Mouse (Mus musculus) cerebellum, adult 11 months (tissue): ENCODE results near the gene Gstt4.
"Not testable (repeated sequence)": the region's sequence is repeated elsewhere in the genome, so short reads cannot be mapped to it uniquely, and the experiment has no call there.

Experiments used
- DNase-seq: peaks from one replicate; pipeline ENCODE4 v3.0.0; 2022

The Gstt4 gene

DNA sequence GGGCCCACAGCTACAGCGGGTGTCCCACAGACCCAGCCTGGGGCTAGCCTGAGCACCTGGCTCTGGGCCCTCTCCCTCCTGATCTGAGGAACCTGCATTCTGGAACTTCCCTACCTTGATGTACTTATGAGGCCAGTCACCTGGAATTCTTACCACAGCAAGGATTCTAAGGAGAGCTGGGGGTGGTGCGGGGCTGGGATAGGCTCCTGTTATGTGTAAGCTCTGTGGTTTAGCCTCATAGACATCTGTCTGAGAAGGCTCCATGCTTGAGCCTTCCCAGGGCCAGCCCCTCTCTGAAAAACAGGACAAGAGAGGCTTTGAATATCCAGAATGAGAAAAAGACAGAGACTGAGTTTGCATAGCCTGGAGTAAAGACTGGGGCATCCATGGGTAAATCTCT is at the start of gene Gstt4:
TSS of gene Gstt4 (minus strand) at position 101 of the 400 bp plus-strand sequence.
- DNase-seq, result no peak

DNA sequence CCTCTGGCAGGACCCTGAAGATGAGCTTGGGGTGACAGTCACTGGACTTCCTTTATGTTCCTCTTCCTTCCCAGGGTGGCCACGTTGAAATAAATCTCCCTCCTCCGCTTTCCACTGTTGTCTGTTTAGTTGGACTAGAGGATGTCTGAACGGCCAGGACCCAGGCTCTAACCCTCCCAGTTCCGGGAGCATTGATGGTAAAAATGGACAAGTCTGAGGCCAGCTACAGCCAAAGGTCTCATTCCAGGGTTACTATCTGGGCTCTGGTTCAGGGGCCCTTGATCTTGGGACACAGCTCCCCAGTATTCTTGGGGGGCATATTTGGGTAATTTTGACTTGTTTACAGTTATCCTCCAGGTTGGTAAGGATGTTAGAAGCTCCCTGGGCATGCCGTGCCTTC is 39.2 kb upstream of the Gstt4 start:
- DNase-seq, result no peak

DNA sequence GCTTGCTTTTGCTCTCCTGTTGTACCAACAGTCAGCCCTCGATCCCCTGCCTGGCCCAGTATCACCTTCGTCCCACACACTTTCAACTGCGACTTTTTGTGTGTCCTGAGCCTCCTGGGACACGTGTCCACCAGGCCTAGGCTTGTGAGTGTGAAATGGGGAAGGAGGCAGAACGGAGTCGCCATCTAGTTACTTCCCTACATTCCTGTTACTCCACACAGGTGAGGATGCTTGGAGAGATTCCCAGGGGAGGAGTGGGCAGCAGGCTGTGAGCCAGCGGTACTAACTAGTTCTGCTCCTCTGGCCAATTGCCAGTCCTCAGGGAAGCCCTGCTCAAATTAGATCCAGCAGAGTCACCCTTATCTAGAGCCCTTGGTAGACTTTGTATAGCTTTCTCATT is 38.4 kb upstream of the Gstt4 start:
- peak; percentile 36 for DNase-seq

DNA sequence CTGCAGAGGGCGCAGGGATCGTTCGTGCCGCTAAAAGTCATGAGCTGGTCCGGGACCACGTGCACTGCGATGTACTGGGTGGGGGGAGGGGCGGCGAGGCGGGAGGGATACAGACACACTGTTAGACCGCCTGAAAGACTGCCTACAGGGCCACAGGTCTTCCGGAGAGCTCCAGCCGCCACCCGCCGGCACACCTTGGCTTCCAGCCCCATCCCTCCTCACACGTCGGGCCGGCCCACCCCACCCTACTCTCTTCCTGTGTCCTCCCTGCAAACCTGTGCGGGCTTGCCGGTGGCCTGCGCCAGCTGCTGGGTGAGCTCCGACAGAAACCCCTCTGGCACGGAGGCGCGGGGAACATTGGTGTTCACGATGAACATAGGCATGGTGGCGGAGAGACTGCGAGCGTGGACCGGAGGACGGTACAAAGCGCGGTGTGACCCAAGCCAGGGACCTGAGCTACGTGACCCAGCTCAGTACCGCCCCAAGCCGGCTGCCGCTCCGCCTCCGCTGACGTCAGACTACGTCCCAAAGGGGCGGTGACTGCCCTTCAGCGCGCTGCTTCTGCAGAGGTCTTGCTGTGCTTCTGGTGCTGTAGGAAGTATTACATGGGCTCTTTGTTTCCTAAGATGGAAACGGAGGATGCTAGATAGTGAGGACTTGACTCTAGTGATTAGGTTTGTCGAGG is 37.6 kb upstream of the Gstt4 start, which contains the start of gene Mif:
TSS of gene Mif (minus strand) at position 455 of the 685 bp plus-strand sequence.
- DNase-seq, result peak; percentile 83

DNA sequence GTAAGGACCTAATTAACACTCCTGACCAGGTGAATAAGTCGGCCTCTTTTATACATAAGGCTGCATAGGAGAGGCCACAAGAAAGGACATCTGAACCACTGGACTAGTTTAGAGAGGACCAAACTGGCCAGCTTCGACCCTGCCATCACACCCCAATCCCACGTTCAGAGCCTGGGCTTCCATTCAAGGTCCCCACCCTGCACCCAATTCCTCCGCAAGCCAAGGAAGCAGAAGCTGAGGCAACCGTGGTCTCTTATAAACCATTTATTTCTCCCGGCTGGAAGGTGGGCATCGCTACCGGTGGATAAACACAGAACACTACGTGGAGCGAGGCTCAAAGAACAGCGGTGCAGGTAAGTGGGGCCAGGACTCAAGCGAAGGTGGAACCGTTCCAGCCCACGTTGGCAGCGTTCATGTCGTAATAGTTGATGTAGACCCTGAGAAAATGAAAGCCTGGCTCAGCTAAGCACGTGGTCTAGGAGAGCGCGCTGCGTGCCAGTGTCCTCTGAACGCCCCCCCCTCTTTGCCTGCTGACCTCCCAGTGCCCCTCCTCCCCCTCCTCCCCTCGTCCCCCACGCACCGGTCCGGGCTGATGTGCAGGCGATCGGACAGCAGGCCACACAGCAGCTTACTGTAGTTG is 36.9 kb upstream of the Gstt4 start:
- DNase-seq, result peak; percentile 44

DNA sequence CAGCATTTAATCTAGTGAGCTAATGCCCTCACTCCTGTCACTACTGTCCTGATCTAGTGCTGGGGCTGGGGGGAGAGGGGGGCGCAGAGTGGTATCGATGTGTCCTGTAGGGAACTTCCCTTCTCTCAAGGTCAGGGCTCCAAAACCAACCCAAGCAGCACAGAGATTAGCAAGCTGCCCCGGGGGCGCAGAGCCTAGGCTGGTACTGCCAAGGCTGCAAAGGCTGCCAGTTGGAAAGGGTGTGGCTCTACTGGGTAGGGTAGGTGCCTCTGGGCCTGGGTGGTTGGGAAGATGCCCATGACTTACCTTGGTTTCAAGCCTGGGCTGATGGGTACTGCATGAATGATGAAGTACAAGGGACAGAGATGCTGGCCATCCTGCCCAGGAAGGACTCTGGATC is 35.3 kb upstream of the Gstt4 start:
- DNase-seq, result no peak

DNA sequence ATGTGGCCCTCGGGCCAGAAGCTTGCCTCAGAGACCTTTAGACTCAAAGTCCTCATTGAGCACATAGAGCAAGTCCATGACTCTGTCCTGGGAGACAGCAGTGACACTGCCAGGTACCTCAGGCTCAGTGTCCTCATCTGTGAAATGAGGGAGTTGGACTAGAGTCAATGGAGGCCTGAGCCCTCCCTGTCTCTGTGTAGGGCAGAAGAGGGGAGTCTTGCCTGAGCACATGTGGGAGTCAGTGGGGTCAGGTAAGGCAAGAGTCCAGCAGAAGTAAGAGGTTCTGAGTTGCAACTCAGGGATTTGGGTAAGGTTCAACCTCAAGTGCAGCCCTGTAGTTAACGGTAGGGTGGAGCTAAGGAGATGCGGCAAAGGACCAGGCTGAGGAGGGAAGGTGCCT is 34.6 kb upstream of the Gstt4 start:
- no peak for DNase-seq

DNA sequence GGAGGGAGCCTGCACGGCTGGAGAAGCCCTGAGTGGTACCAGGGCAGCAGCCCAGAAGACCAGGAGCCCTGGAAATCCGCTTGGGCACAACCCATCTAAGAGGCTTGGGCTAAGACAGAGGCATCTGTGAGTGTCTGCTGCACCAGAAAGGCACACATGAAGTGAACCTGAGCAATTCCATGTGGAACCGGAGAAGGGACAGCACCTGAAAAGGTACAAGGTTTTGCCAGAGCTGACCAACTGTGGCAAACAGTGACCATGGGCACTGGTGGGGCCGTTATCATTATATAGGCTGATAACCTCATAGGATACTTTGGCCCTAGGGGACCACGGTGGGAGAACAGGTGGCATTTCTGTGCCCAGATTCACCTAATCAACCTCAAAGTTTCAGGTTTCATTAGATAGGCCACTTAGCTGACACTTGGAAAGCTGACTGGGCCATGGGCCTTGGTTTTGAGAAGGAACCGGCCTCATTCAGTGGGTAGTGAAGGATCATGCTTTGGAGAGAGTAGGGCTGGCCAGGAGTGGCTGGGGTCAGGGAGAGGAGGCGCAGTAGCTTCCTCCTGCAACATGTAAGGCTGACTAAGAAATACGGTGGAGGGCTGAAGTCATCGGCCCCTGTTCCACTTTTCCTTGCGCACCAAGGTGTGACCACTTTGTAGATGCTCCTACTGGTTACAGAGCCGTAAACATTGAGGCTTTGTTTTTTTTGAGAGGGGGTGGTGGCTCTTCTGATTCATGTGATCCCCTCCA is 34.0 kb upstream of the Gstt4 start:
- DNase-seq, result no peak

DNA sequence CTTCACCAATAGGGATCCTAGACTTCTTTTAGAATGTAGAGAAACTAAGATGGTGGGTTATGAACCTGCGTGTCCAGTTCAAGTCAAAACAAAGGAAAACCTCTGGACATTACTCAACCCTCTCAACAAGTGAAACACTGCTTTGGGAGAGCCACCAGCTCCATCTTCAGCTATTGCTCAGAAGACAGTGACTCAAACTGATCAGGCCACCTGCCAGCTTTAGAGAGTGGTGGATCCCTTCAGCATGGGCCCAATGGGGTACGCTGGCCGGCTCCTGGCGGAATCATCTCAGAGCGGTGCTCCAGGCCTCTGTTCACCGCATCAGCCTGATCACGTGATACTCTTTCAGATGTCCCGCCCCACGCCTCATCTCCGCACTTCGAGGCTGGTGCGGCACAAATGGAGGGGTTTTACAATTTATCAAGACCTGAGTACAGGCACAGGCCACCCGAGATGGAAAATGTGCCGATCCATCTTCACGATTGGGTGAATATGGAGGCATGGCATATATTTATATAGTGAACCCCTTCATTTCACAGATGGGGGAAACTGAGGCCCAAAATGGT is 33.2 kb upstream of the Gstt4 start:
- DNase-seq, result no peak

DNA sequence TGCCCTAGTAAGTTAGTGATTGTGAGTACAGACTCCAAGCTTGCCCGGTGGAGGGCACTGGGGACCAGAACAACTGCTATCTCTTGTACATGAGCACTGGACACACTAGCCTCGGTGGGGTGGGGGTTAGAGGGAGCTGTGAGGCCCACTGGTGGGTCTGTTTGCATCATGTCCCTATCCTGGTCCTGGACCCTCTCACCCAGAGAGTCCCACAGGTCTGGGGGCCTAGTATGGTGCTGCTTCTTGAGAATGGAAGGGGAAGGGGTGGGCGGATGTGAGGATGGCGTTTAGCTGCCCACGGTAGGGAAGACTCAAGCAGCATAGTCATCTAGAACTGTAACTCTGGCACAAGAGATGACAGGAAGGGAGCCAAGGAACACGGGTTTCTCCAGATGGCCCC is 32.4 kb upstream of the Gstt4 start:
- no peak for DNase-seq

DNA sequence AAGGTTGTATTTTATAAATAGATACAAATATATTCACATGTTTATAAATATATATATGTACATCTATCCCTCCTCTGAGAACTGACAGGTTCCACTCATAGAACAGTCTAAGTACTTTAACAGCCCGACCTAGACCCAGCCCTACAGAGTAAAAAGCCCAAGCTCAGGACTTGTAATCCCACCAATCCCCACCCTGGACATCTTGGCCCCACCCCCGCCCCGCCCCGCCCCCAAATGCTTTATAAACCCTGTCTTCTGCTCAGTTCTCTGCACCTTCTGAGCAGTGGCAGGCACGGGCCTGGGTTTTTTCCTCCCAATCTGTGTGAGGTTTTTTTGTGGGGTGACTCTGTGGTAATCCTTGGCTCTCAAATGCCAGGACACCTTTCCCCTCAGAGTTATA is 31.8 kb upstream of the Gstt4 start:
- no peak for DNase-seq

DNA sequence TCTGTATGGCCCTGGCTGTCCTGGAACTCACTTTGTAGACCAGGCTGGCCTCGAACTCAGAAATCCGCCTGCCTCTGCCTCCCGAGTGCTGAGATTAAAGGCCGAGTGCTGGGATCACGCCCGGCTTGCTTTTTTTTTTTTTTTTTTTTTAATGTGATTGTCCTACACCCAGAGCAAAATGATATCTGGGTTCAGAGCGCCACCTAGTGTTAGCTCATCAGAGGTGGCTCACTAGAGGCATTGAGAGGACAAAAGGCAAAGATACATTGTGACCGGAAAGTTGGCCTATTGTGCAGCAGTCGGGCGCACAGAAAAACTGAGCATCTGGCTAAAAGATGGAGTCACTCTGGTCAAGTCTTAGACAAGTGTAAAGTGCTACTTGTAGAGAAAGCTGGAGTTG is 31.1 kb upstream of the Gstt4 start:
- peak; percentile 85 for DNase-seq

DNA sequence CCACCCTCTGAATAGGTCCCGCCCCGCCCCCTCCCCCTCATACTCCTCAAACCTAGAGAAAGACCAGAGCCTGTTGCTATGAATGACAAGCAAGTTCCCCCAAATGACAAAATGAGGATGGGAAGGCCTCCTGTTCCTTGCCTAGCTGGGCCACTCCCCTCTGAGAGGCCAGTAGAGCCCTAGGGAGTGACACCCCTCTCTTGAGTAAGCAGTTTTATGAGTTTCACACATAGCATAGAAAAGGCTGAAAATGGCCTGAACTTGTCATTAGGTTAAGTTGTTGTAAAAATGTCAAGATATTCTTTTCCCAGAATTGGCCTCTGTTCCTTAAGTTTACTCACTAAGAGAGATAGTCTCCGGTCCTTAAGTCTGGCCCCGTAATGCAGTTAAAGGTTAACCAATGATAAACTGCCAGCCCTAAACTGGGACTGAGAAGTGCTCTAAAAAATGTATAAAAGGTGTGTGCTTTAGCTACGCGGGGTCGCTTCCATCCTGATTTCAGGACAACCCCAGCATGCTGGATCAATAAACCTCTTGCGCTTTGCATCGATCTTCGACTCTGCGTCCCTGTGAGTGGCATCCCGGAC is 30.3 kb upstream of the Gstt4 start:
- no peak for DNase-seq

DNA sequence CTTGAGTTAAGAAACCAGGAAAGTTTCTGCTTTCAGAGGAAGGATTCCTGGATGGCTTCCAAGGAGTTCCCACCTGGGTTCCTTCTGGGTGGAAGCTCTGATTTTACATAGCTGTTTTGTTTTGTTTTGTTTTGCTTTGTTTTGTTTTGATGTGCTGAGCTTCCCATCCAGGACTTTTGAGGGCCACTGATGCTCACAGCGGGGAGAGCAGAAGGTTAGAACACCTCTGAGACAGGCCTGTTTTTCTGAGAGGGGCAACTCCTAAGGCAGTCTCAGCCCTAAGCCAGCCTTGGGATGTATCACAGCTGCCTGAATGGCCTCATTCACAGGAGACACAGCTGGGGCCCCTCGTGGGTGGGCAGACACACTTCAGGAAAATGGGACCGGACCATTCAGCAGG is 29.3 kb upstream of the Gstt4 start:
- DNase-seq, result no peak

DNA sequence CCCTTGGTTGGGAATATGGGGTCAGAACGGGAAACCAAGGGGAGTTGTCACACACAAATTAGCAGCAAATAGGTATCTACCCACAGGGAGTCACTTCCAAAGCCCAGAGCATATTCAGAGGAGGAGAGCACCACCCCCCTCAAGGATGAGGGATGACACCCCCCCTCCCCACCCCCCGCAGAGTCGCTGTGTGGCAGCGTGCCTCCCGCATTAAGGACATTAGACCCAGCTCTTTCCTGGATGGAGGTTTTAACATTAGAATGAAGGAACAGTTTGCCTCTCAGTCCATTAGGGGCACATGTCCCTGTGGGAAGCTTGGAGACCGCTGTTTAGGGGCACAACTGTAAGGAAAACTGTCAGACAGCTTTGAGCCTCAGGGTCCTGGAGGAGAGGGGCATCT is 28.7 kb upstream of the Gstt4 start:
- DNase-seq, result no peak

DNA sequence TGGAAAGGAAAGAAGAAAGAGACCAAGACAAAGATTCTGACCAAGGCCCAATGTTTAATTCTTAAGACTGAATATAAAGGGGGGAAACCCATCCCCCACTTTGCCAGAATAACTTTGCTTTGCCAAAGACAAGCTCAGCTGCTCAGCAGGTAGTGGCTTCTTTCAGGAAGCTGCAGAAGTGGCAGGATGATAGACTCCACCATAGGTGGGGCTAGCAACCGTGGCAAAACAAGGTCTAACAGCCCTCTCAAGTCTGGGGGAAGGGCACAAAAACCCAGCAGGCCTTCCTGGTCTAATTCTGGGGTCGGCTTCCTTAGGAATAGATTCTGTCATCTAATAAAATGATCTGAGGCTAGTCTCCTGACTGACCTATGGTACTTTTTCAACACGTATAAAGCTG is 26.0 kb upstream of the Gstt4 start:
- DNase-seq, result no peak

DNA sequence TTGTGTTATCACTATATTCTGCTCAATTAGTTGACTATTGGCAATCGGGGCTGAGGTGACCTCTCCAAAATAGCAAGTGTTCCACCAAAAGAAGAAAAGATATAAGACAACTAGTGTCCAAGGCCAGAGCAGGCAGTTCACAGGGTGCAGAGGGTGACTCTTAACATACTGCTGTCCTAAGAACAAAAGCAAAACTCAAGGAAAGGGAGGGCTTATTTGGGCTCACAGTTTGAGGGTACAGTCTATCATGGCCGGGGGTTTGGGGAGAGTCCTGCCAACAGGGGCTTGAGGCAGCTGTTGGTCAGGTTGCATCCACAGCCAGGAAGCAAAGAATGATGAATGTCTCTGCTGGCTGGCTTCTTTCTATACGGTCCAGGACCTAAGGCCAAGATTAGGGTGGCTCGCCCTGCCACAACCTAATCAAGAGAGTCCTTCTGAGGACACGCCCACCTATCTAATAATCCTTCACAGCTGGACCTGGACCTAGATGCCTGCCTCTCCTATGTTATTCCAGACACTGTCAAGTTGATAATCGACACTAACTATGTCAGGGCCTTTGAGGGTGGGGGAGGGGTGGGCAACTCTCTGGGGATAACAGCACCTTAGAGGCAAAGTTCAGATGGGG is 23.1 kb upstream of the Gstt4 start:
- DNase-seq, result no peak

DNA sequence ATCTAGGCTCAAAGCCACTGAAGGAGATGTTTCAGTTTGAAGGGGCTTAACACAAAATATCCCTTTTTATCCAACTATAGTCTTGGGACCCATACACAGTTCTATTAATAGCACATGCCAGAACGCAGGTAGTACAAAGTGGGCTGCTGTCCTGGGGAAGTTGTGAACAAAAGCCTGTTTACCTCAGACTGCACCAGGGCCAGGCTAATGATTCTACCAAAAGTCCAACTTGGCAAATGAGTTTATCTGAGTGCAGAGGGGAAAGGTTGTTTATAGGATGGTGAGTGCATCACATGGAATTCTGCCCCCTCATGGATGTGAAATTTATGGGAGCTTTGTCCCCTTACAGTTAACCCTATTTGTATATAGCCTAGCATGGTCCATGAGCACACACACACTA is 22.5 kb upstream of the Gstt4 start:
- DNase-seq, result no peak

DNA sequence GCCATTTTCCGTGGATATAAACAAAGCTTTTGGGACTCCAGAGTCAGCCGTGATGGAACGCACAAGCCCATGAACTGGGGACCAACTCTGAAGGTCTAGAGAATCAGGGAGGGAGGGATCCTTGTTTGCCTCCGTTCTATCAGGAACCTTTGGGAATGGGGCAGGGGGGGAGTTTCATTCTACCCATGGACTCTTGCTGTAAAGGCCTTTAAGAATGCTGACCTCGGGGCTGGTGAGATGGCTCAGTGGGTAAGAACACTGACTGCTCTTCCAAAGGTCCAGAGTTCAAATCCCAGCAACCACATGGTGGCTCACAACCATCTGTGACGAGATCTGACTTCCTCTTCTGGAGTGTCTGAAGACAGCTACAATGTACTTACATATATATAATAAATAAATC is 21.6 kb upstream of the Gstt4 start:
- not testable (repeated sequence) for DNase-seq

DNA sequence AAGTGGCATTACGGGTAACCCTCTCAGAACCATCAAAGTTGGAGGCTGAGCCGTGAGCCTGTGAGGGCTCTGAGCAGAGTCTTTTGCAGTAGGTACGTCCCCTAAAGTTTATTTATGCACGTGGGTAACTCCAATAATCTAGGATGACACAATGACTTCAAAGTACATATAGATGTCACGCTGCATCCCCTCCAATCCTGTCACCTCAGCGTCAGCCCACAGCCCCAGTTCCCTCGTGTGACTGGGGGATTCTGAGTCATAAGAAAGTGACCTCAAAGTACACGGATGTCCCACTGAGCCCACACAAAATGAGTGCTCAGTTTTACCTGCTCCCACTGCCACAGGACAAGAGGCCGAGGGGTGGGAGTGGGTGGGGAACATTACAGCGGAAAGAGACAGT is 16.7 kb upstream of the Gstt4 start:
- no peak for DNase-seq

DNA sequence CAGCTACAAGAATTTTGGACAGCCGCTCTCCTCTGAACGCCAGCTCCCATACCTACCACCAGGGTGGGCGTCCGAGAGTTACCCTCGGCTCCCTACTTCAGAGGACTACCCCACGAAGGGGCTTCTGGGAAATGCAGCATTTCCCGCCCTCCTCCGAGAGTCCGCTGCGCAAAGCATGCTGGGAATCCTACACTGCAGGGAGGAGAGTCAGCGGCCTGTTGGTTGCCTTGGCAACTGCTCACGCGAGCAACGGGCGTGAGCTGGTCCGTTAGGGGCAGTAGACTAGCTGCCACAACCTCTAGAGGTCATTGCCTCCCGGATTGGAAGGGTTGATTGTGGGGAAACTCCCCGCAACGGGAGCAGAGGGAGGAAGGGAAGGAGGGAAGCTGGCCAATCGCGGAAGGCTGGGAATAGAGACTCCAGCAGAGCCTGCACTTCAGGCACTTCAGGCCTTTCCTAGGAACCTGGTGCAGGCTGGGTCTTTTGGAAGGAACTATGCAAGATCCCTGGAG is 15.0 kb upstream of the Gstt4 start, which contains the start of gene Gstt2:
TSS of gene Gstt2 (minus strand) at position 177 of the 512 bp plus-strand sequence.
- DNase-seq, result peak; percentile 89

DNA sequence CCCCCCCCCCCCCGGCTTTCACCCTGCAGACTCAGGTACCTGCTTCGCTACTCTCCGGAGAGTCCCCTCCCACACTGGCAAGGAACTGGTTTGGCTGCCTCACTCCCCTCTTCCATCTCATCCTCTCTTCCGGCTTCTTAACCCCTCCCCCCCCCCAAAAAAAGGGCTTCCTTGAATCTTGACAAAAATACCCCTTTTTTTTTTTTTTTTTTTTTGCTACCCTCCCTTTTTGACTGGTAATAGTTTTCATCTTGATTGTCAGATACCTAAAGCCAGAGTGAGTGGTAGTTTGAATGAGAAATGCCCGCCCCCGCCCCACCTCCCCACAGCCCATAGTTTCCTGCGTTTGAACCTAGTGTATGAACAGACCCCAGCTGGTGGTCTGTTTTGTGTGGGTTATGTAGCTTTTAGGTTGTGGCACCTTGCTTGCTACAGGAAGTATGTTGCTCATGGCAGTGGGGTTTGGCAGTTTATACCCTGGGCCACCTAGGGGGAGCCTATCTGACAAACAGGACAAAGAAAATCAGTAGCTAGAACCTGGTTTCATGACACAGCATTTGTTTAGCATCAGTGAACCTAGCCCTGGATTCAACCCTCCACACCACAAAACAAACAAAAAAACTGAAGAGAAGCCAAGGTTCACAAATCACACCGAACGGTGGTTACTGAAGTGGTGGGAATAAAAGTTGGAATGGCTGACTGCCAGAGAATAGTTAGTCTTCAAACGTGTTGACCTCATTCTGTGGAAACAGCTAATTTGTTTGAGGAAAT is 13.6 kb upstream of the Gstt4 start:
- DNase-seq, result no peak
